Mouse (Mus musculus): Measurements from ENCODE around the gene Krt33a.

- no peak for TF ChIP-seq POLR2A (IDR thresholded peaks at IDR 0.05; ENCODE audit: low read depth, low read length)
- no peak for TF ChIP-seq CTCF (IDR thresholded peaks at IDR 0.05; ENCODE audit: extremely low read depth, insufficient read length, insufficient replicate concordance, low read depth, low read length)
These were observed 2.3 kb downstream of the Krt33a start for GRCm38 (mm10) chr11:100013691-100014171.
